Mouse (Mus musculus) brain, embryonic 14.5 days (tissue): ENCODE results near the gene Slc48a1.

Experiments used
- CTCF ChIP-seq: fragments of 200-500 bp; IDR thresholded peaks from 2 replicates; pipeline ENCODE4 v1.5.1; 2012; ENCODE audit warnings: inconsistent platforms, mild to moderate bottlenecking, moderate library complexity, borderline replicate concordance; ENCODE audit not compliant: insufficient read depth, insufficient read length; ENCODE audit errors: extremely low read depth
- POLR2A ChIP-seq: fragments of 200-500 bp; IDR thresholded peaks from 2 replicates; pipeline ENCODE4 v1.6.1; 2012; ENCODE audit warnings: mild to moderate bottlenecking, inconsistent platforms, borderline replicate concordance; ENCODE audit not compliant: poor library complexity, insufficient read depth, insufficient read length, severe bottlenecking; ENCODE audit errors: extremely low read depth

DNA sequence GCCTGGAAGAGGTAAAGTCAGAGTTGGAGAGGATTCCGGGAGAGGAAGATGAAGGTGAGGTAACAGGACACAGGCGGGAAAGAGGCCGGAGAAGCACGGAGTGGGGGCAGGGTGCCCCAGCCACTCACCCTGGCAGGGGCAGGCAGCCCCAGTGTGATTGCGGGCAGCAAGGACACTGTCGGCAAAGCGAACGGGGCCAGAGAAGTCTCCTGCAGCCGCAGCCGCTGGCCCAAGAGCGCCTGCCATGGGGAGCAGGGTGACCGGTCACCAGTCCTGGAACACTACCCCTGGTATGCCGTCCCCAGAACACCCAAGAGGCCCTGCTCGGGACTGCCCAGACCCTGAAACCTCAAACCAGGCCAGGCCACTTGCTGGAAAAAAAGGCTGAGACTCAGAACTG, 30.2 kb downstream of the Slc48a1 start:
- TF ChIP-seq CTCF (no peak), POLR2A (no peak)
